Mouse (Mus musculus) left cerebral cortex, postnatal 14 days (tissue): Measurements from ENCODE around the gene Sumf2. TPM values are rescaled to one million over a fixed set of nuclear protein-coding genes. Genes with fewer than 3 reads are reported as not detected.
"Not testable (repeated sequence)": the region's sequence is repeated elsewhere in the genome, so short reads cannot be mapped to it uniquely, and the experiment has no call there.

Source experiments
- DNase-seq, 2 experiments: peaks; one replicate each; pipeline ENCODE4 v3.0.0; 2021 to 2022; ENCODE audit warnings: low spot score in 2 of 2, mixed read lengths in 1 of 2
- intact Hi-C: fragments of 180-260 bp; cut with DNase I; formaldehyde crosslinking; loops from one replicate; pipeline ENCODE4 v1.15.1; 2025
- long read RNA-seq, 2 experiments: library from polyadenylated mRNA; stranded (forward); transcript quantifications; one replicate each; pipeline ENCODE4 v2.0.0; 2021
- total RNA-seq, 2 experiments: library from RNA; stranded (reverse); gene quantifications; 2 replicates each; pipeline ENCODE4 v1.2.3; 2021

Sumf2 gene
- 10 to 100 TPM; 19.0 to 24.0 TPM for total RNA-seq
- long read RNA-seq, experiment 1, transcript Sumf2-204 (9 exons, 2,264 nt): major isoform, 16 of 18 reads
- long read RNA-seq, experiment 1, partial matches to known transcripts: 0 of 18 reads
- long read RNA-seq, experiment 1, other reads (novel, unspliced or antisense): 2 of 18 reads
- long read RNA-seq, experiment 2, transcript Sumf2-204 (9 exons, 2,264 nt): major isoform, 11 of 17 reads
- long read RNA-seq, experiment 2, partial matches to known transcripts: 1 of 17 reads
- long read RNA-seq, experiment 2, other reads (novel, unspliced or antisense): 5 of 17 reads

DNA sequence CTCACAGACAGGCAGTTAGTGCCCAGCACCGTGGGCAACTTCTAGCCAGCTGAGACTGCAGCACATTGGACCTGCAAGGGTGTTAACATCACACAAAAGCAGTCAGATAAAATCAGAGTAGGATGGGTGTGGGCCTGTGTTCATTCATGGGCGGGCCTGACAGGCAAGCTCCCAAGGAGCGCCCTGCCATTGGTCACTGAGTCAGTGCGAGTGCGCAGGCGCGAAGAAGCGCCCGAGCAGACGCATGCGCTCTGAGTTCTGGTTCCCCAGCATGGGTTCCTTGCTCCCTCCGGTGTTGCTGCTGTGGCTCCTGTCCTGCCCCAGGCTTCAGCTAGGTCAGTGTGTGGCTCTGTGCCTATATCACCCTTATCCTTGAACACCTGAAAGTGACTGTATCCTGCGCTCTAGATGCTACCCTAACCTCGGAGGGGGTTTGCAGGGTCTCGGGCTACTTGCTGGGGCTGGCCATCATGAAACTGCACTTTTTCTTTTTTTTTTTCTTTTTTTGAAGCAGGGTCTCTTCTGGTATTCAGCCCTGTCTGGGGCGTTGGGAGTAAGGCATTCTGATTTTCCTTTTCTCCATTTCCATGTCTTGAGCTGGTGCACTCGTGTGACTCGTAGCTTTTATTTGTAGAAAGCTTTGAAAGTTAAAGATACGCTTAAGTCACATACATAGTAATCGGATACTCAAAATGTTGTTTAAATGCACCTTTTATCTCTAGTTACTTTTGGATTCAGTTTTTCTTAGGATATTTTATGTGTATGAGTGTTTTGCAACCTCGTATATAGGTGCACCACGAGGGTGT, at the start of gene Sumf2:
TSS of gene Sumf2 (plus strand) at position 235 of the 806 bp plus-strand sequence.
- peak; percentile 97 for DNase-seq
- intact Hi-C loops: no loop called here

DNA sequence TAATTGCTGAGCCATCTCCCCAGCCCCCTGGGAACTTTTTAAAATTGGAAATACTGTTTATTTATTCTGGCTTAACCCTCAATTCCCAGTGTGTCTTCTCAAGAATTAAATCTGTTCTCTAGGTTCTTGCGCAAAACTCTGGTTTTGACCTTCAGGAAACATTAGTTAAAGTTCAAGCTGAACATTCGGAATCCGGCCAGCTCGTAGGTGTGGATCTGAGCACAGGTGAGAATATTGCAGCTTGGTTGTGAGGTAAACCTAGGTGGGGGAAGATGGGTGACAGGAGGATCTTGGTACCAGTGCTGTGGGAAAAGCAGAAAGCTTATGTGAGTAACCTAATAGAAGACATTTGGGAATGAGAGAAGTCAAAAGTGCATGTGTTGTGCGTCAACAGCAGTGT, 1.9 kb upstream of the Sumf2 start:
- no peak for DNase-seq
- intact Hi-C loops: no loop called here

DNA sequence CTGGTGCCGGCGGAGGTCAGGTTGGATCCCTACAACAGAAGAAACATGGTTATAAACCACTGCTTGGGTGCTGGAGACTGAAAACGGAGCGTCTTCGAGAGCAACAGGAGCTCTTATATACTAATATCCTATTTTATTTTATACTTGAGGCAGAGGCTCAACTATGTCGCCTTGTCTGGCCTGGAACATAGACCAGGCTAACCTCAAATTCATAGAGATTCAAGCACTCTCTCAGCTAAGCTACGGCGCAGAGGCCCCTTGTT, 703 bp downstream of the Sumf2 start:
- intact Hi-C loops: no loop called here
- DNase-seq: no peak

DNA sequence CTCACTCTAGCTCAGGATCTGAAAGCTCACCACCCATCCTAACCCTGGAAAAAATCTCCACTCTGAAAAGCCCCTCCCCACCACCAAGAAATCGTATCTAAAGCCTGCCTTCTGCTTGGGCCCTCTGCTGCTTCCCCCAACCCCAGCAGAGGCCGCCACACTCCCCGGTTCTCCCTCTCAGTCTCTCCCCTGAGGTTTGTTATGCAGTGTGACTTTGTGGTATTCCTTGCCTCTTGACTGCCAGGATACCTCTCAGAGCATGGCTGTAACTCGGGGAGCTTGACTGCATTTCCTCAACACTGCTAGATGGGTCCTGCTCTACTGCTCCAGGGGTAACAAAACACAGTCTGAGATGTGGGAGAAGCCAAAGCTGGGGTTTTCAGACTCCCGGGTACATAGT, 8.4 kb downstream of the Sumf2 start:
- no peak for DNase-seq
- intact Hi-C loops: no loop called here

DNA sequence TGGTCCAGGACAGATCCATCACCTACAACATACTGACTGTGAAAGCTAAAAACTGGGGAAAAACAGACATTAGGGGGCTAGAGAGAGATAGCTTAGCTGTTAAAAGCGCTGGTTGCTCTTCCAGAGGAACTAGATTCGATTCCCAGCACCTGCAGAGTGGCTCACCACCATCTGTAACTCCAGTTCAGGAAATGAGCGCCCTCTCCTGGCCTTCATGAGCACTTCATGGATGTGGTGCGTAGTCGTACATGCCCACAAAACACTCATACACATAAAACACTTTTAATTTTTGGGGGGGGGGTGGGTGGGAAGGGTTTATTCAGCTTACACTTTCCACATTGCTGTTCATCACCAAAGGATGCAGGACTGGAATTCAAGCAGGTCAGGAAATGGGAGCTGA, 9.6 kb downstream of the Sumf2 start:
- intact Hi-C loops: no loop called here
- no peak for DNase-seq

DNA sequence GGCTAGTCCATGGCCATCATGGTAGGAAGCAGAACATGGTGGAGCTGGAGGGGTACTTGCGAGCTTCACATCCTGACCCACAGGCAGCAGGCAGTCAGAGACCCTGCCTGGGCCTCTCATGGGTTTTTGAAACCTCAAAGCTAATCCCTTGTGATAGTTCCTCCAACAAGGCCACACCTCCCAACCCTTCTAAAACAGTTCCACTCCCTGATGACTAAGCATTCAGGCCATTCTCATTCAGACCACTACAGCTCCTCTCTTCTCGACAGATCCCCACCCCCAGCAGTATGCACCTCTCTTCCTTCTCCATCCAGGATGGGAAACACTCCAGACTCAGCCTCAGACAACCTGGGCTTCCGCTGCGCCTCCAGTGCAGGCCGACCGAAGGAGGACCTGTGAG, 15.5 kb downstream of the Sumf2 start:
- intact Hi-C loops: no loop called here
- DNase-seq: no peak

GRCm38 (mm10) chr5:129864467-129864866, 17.7 kb downstream of the Sumf2 start:
- DNase-seq: peak; percentile 60 to 78
- intact Hi-C loops: no loop called here

DNA sequence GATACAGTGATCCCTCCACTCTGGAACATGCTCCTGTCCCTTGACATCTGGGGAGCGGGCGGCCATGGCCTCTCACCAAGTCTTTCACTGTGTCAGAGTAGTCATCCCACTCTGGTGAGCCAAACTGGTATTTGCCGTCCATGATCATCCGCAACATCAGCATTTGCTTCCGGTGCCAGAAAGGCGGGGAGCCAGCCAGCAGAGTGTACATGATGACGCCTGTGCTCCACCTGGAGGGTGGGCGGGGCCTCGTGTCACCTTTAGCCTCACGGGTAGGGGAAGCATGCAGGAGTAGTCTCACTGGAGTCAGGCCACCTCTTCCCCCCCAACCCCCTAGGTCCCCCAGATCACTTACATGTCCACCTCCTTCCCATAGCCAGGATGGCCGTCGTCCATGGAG, 19.1 kb downstream of the Sumf2 start:
- intact Hi-C loops: no loop called here

DNA sequence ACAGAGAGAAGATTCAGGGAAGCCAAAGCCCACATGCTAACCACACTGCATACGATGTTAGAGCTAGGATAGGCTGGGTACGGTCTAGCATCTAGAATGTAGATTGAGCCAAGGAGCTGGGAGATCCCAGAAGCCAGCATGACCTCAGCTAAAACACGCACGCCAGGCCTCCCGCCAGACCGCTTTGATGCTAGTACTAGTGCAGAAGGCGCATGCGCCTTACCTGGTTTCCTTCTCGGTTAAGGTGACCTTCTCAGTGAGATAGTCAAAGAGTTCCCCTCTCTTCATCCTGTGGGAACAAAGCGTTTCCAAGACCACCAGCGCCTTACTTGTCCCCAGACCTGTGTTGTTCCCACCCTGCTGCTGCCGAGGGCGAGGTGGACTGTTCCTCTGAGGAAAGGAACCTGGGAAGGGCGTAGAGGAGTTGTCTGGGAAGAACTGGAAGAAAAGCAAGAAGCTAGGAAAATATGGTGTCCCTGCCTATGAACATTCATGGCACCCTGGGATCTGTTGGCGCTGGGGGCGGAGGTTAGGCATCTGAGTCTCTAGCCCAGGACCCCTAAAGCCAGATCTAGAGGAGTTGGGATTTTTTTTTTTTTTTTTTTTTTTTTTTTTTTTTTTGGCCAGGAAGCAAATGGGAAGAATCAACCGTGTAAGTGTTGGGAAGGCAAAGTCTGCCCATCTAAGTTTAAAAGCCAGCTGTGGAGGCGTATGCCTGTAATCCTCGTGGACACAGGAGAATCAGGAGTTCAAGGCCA, 22.6 kb downstream of the Sumf2 start:
- no peak for DNase-seq
- intact Hi-C loops: no loop called here

More for the DNA sequence above, 19.1 kb downstream of the Sumf2 start:
- DNase-seq: no peak

GRCm38 (mm10) chr5:129871238-129871637, 24.5 kb downstream of the Sumf2 start:
- no peak for DNase-seq
- intact Hi-C loops: no loop called here

GRCm38 (mm10) chr5:129873942-129874341, 27.2 kb downstream of the Sumf2 start:
- intact Hi-C loops: no loop called here
- no peak for DNase-seq

- intact Hi-C loops: no loop called here
- no peak for DNase-seq
Observed at GRCm38 (mm10) chr5:129875098-129875497, 28.3 kb downstream of the Sumf2 start.

DNA sequence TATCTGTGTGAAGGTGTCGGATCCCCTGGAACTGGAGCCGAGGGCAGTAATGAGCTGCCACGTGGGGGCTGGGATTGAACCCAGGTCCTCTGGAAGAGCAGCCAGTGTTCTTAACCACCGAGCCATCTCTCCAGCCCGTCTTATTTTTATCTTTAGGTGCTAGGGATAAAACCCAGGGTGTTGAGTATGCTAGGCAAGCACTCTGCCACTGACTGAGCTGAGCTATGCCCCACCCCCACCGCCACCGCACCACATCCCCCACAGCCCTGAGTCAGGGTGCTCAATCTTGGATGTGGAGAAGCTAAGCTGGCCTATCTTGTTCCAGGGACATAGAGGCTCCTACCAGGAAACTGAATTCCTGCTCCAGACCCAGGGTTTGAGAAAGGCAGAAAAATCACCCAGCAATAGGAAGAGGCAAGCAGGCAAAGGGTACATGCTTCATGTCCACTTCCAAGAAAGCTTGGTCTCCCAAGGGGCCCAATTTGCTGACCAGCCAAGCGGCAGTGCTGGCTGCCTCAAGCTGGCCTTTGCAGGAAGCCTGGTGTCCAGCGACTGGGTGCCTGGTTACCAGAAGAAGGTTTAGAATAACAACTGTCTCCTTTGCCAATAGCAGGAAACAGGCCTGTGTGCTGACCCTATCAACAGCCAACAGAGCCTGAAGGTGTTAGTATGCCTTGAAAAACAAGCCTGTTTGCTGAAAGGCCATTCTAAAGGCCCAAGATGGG, 31.1 kb downstream of the Sumf2 start:
- DNase-seq: peak; percentile 37 to 54
- intact Hi-C loops: no loop called here

- intact Hi-C loops: no loop called here
- peak; percentile 44 to 49 for DNase-seq
Observed at GRCm38 (mm10) chr5:129878946-129879345, 32.2 kb downstream of the Sumf2 start.

DNA sequence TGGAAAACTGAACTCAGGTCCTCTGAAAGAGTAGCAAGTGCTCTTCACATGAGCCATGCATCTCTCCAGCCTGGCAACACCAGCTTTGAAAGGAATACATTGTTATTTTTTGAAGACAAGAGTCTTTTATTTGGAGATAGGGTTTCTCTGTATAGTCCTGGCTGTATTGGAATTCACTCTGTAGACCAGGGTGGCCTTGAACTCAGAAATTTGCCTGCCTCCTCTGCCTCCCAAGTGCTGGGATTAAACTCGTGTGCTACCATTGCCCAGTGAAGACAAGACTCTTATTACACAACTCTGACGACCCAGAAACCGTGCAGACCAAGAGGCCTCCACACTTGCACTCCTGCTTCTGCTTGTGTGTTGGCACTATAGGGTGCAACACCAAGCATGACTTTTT, 33.1 kb downstream of the Sumf2 start:
- intact Hi-C loops: no loop called here
- DNase-seq: no peak

GRCm38 (mm10) chr5:129886271-129886670, 39.5 kb downstream of the Sumf2 start:
- intact Hi-C loops: no loop called here
- no peak for DNase-seq

GRCm38 (mm10) chr5:129886911-129887636, 40.3 kb downstream of the Sumf2 start, which contains the start of gene Chchd2:
TSS of gene Chchd2 (minus strand) at chr5:129887470.
- intact Hi-C loops: no loop called here
- DNase-seq: peak; percentile 96 to 98

GRCm38 (mm10) chr5:129890390-129890789, 43.6 kb downstream of the Sumf2 start:
- DNase-seq, intact Hi-C loops: not testable (repeated sequence)
